Mouse (Mus musculus) embryonic facial prominence, embryonic 15.5 days (tissue): Measurements from ENCODE around the gene Pigx. TPM values are rescaled to one million over a fixed set of nuclear protein-coding genes. Genes with fewer than 3 reads are reported as not detected.

Experiments used
- ATAC-seq: fragments of 200-750 bp; cut with Nextera tagmentation; 2 replicates; pipeline ENCODE4 v1.8.0; 2017; ENCODE audit warnings: low read depth, moderate TSS enrichment; ENCODE audit not compliant: insufficient number of reproducible peaks, low FRiP score, low TSS enrichment
- H3K27ac ChIP-seq: fragments of 300-500 bp; sonication (generic); replicated peaks from 2 replicates; pipeline ENCODE4 v1.5.1; 2015; ENCODE audit warnings: mild to moderate bottlenecking, inconsistent platforms
- H3K27me3 ChIP-seq: fragments of 300-500 bp; sonication (generic); 2 replicates; pipeline ENCODE4 v1.6.1; 2015; ENCODE audit warnings: inconsistent platforms
- H3K36me3 ChIP-seq: fragments of 300-500 bp; sonication (generic); 2 replicates; pipeline ENCODE4 v1.6.1; 2015; ENCODE audit warnings: mild to moderate bottlenecking, inconsistent platforms
- H3K4me1 ChIP-seq: fragments of 300-500 bp; sonication (generic); 2 replicates; pipeline ENCODE4 v1.6.1; 2015; ENCODE audit warnings: inconsistent platforms
- H3K4me2 ChIP-seq: fragments of 300-500 bp; sonication (generic); replicated peaks from 2 replicates; pipeline ENCODE4 v1.6.1; 2015; ENCODE audit warnings: mild to moderate bottlenecking, inconsistent platforms
- H3K4me3 ChIP-seq: fragments of 300-500 bp; sonication (generic); replicated peaks from 2 replicates; pipeline ENCODE4 v1.5.1; 2015; ENCODE audit warnings: mild to moderate bottlenecking, inconsistent platforms
- H3K9ac ChIP-seq: fragments of 300-500 bp; sonication (generic); 2 replicates; pipeline ENCODE4 v1.6.1; 2015; ENCODE audit warnings: inconsistent platforms
- H3K9me3 ChIP-seq: fragments of 300-500 bp; sonication (generic); replicated peaks from 2 replicates; pipeline ENCODE4 v1.6.1; 2016; ENCODE audit warnings: inconsistent platforms
- WGBS: fragments of 180-500 bp; shearing (Covaris S2); methylation state at CpG from one replicate; pipeline ENCODE4 v1.1.7; 2015; 5-methylcytosine and 5-hydroxymethylcytosine counted together
- polyA plus RNA-seq: library from polyadenylated mRNA; unstranded; fragments of >200 nt; fragmentation: Nextera tagmentation; extraction: Ambion mirVana; gene quantifications from 2 replicates; pipeline ENCODE4 v1.2.1, GENCODE M21; 2015

Gene Pigx
- polyA plus RNA-seq, 1 experiment from 2014 or later: 87.5 TPM

DNA sequence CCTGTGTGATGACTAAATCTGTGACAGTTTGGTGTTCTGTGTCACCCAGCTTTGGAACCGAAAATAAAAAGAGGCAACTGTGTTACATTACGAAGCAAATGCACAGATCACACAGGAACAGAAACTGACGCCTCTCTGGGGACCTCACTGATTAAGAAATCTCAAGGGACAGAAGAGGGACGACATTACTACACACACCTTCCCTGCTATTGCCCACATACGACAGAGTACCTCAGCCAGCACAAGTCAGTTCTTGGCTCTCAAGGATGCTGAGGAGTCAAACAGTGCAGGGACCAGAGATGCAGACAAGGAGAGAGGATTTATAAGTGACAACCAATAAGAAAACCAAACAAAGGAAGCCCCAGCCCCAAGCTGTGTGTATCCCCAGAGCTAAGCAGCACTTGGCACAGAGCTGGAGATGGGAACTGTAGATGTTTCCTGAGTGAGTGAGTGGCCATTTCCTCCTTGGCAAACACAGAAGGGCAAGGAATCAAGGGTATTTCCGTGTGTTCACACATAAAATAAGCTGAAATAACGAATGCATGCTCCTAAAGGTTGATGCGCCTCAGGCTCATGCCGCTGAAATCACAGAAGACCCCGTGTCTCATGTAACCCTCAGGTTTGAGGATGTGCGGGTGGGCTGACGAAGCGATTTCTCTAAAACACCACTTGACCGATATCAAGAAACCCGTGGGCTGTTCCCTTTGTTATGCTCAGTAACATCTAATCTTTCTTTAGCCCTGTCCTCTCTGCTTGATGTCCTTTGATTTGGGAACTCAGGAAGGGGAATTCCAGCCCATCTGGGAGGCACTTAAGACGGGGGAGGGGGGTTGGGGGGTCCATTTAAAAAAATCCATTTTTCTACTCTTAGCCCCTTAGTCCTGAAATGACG, 25.1 kb upstream of the Pigx start:
- WGBS: 64% methylated on average over 17 of the region's 17 CpGs
- Histone ChIP-seq H3K4me2 (no peak overlapping the region), H3K4me3 (no peak overlapping the region), H3K27ac (no peak overlapping the region; the same call in 1 of the 2 replicates), H3K36me3 (no peaks in the 10 kb centered on the region), H3K9ac (no peak overlapping the region), H3K27me3 (no peaks in the 10 kb centered on the region), H3K9me3 (no peaks in the 10 kb centered on the region), H3K4me1 (no peaks in the 10 kb centered on the region)
- ATAC-seq: no peak

DNA sequence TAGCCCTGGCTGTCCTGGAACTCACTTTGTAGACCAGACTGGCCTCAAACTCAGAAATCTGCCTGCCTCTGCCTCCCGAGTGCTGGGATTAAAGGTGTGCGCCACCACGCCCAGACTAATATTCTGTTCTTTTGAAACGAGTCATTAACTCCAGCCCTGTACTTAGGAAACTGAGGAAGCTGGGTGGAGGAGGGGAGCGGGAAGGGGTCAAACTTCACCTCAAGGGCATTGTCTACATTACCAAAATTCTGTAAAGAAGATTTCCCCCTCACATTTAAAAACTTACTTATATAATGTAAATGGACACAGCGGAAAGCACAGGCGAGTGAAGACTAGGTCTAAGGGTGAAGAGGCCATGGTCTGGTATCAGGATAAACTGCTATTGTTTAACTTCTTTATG, 24.5 kb upstream of the Pigx start:
- Histone ChIP-seq H3K27ac (no peak overlapping the region), H3K4me2 (no peak overlapping the region), H3K4me1 (no peaks in the 10 kb centered on the region), H3K9me3 (no peaks in the 10 kb centered on the region), H3K36me3 (no peaks in the 10 kb centered on the region), H3K9ac (no peak overlapping the region), H3K4me3 (no peak overlapping the region), H3K27me3 (no peaks in the 10 kb centered on the region)
- no peak for ATAC-seq
- WGBS: 82% methylated on average over 7 of the region's 7 CpGs

DNA sequence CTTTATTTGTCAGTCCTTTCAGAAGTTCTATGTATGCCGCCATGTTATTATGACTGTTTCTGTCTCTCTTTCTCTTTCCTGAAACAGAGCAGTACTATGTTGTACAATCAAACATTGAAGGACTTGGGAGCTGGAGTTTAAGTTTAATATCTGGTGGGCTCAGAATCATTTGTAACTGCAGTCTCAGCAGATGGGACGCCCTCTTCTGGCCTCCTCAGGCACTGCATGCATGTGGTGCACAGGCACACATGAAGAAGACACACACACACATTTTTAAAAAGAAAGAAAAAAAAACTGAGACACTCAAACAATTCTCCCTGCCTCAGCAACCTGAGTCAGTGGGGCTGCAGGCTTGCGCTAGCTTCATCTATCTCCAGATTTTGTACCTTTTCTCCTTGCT, 20.9 kb upstream of the Pigx start:
- no peak for ATAC-seq
- H3K27me3 ChIP-seq: no peaks in the 10 kb centered on the region
- H3K4me2 ChIP-seq: no peak overlapping the region
- no peaks in the 10 kb centered on the region for H3K9me3 ChIP-seq
- no peaks in the 10 kb centered on the region for H3K36me3 ChIP-seq
- H3K27ac ChIP-seq: no peak overlapping the region
- H3K4me1 ChIP-seq: 0 out of 2 replicates have a peak, but pooled peaks cover 3% of the 10 kb centered on the region
- H3K4me3 ChIP-seq: no peak overlapping the region
- no peak overlapping the region for H3K9ac ChIP-seq
- WGBS: 73% methylated on average over 3 of the region's 3 CpGs

DNA sequence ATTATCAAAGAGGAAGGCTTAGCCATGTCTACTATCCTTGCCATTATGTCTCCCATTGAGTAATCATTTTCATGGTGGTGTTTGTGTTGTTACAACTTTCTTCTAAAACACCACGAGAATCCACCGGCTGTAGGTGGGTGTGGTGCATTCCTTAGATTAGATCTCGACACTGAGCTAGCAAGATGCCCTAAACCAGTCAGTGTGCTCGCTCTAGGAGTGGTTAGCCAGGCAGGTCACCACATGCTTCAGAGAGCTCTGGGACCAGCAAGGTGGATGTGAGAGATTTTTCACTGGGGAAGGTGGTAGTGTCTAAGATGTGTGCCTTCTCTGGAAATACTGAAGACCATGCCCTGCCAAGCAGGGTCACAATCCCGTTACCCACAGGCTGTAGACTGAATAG, 16.6 kb upstream of the Pigx start:
- Histone ChIP-seq H3K9ac (no peak overlapping the region), H3K4me1 (0 out of 2 replicates have a peak, but pooled peaks cover 3% of the 10 kb centered on the region), H3K36me3 (no peaks in the 10 kb centered on the region), H3K27ac (no peak overlapping the region), H3K27me3 (no peaks in the 10 kb centered on the region), H3K9me3 (no peaks in the 10 kb centered on the region), H3K4me3 (no peak overlapping the region), H3K4me2 (no peak overlapping the region)
- ATAC-seq: no peak; the same call in 1 of the 2 replicates
- 43% methylated on average over 5 of the region's 5 CpGs for WGBS

DNA sequence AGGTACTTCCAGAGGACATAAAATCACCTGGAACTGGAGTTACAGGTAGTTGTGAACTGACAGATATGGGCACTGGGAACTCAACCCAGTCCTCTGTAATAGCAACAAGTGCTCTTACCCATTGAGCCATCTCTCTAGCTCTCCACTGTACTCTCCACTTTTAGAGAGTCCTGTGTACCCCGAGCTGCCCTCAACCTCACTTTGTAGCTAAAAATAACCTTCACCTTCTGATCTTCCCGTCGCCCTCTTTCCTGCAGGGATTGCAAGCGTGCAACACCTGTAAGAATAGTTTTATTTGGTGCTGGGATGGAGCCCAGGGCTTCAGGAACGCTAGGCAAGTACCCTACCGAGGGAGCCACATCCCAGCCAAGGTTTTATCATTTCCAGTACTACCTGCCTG, 16.2 kb upstream of the Pigx start:
- H3K4me3 ChIP-seq: no peak overlapping the region
- WGBS: 50% methylated on average over 6 of the region's 6 CpGs
- no peak overlapping the region for H3K4me2 ChIP-seq
- H3K4me1 ChIP-seq: 0 out of 2 replicates have a peak, but pooled peaks cover 3% of the 10 kb centered on the region
- no peaks in the 10 kb centered on the region for H3K36me3 ChIP-seq
- no peak for ATAC-seq
- H3K27me3 ChIP-seq: no peaks in the 10 kb centered on the region
- H3K9ac ChIP-seq: no peak overlapping the region
- no peak overlapping the region for H3K27ac ChIP-seq
- no peaks in the 10 kb centered on the region for H3K9me3 ChIP-seq

DNA sequence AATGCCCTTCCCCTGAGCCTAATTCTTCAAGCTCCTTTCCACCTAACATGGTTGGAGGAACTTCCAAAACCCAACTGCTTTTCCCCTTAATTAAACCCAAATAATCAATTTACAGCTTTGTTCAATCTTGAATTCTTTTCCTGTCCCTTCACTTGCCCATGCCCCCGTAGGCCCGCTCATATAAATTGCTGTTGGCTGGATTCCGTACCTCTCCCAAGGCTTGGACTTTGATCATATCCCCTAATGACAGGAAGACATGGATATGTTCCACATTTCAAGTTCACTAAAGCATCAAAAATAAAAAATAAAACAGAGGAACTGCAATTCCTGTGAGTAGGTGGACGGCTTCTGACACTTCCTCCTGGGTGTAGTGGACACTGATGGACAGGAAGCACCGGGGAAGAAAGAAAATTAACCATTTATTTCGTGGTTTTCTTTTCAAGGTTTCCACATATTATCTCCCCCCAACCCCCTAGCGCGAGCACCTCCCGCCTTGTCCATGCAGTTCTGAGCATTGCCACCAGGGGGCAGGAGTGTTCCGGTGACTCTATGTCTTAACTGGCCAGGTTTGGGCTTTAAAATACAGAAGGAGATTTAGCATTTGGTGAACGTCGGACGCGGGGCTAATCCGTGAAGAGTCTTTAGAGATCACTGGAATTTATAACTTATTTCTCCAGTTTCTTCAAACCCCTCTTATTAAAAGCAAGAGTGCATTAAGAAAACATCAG, 15.6 kb upstream of the Pigx start:
- 0 out of 2 replicates have a peak overlapping the region, but pooled peaks have one; percentile 17 for H3K4me2 ChIP-seq
- 11% methylated on average over 15 of the region's 15 CpGs for WGBS

DNA sequence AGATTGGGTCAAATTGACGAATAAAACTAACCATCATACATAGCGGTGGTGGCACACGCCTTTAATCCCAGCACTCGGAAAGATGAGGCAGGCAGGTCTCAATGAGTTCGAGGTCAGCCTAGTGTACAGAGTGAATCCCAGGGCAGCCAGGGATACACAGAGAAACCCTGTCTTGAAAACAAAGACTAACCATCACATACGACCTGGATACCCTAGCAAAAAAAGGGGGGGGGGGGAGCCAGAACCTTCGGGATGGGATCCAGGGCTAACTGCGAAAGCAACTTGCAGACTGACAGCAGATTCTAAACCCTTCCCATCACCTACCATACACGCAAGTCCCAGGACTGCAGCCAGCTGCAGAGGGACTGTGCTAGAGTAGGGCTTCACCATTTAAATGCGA, 14.9 kb upstream of the Pigx start:
- ATAC-seq: no peak
- H3K27me3 ChIP-seq: no peaks in the 10 kb centered on the region
- no peak overlapping the region for H3K4me2 ChIP-seq
- 0 out of 2 replicates have a peak, but pooled peaks cover 3% of the 10 kb centered on the region for H3K4me1 ChIP-seq
- no peak overlapping the region for H3K9ac ChIP-seq
- WGBS: 83% methylated on average over 10 of the region's 10 CpGs
- no peaks in the 10 kb centered on the region for H3K9me3 ChIP-seq
- H3K27ac ChIP-seq: 0 out of 2 replicates have a peak overlapping the region, but pooled peaks have one; percentile 45
- no peak overlapping the region for H3K4me3 ChIP-seq
- 0 out of 2 replicates have a peak, but pooled peaks cover 4% of the 10 kb centered on the region for H3K36me3 ChIP-seq

More for the DNA sequence above, 15.6 kb upstream of the Pigx start:
- 0 out of 2 replicates have a peak, but pooled peaks cover 3% of the 10 kb centered on the region for H3K4me1 ChIP-seq
- H3K9me3 ChIP-seq: no peaks in the 10 kb centered on the region
- H3K27ac ChIP-seq: peak overlapping the region; percentile 45; the same call in 1 of the 2 replicates
- no peak for ATAC-seq
- no peak overlapping the region for H3K9ac ChIP-seq
- no peak overlapping the region for H3K4me3 ChIP-seq
- H3K36me3 ChIP-seq: 0 out of 2 replicates have a peak, but pooled peaks cover 4% of the 10 kb centered on the region
- H3K27me3 ChIP-seq: no peaks in the 10 kb centered on the region

DNA sequence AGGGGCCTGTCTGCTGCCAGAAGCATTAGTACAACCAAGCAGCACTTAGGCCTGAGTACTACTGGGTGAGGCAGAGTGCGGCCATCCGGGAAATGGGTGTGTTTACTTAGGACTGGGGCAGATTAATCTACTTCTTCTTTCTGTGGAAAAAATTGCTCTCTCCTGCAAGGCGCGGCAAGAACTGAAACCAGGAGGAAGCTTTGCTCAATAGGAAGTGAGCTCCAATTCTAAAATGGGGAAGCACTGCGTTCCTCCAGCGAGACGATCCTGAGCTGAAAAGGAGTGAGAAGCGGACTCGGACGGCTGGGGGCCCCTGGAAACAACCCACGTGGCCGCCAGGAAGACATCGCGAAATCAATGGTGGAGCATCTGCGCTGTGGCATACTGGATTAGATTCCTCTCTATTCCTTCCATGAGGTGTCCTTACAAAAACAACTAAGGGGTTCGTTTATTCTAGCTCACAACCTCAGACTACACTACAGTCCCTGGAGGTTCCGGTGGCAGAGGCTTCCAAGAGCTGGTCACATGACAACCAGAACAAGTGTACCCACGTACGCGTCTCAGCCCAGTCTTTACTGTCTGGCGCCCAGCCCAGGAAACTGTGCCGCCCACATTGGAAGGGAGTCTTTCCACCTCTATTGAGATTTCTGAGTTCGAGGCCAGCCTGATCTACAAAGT, 14.1 kb upstream of the Pigx start:
- 0 out of 2 replicates have a peak, but pooled peaks cover 4% of the 10 kb centered on the region for H3K36me3 ChIP-seq
- no peaks in the 10 kb centered on the region for H3K9me3 ChIP-seq
- H3K27me3 ChIP-seq: no peaks in the 10 kb centered on the region
- 0 out of 2 replicates have a peak, but pooled peaks cover 3% of the 10 kb centered on the region for H3K4me1 ChIP-seq
- ATAC-seq: no peak
- no peak overlapping the region for H3K4me3 ChIP-seq
- H3K9ac ChIP-seq: no peak overlapping the region
- no peak overlapping the region for H3K27ac ChIP-seq
- no peak overlapping the region for H3K4me2 ChIP-seq
- WGBS: 66% methylated on average over 23 of the region's 23 CpGs

DNA sequence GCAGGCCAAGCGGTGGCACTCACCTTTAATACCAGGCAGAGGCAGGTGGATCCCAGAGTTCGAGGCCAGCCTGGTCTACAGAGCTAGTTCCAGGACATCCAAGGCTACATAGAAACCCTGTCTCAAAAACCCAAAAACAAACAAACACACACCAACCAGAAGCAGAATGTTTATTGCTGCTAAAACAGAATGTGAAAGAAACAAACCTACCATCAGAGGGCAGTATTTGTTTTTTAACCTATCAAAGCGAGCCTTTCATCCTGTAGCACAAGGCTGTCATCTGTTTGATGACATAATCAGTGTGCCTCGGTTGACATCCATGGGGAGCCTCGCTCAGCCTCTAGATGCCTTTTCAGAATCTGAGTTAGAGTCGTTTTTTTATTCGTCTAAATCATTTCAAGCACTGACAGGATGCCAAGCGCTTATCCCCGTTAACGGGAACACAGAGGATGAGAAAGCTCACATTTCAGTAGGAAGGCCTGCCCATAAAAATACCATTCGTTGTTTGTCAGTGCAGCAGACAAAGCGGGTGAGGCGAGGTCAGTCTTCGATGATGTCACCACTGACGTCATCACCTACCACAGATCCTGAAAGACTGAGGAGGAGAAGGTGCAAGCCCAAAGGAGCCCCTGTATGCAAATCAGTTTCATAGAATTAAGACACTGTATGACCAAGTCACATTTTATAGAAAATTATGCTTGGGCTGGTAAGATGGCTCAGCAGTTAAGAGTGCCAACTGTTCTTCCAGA, 11.6 kb upstream of the Pigx start:
- Histone ChIP-seq H3K36me3 (peaks cover 15% of the 10 kb centered on the region), H3K4me1 (0 out of 2 replicates have a peak, but pooled peaks cover 3% of the 10 kb centered on the region), H3K4me2 (no peak overlapping the region), H3K4me3 (no peak overlapping the region), H3K27ac (no peak overlapping the region), H3K9ac (no peak overlapping the region), H3K9me3 (no peaks in the 10 kb centered on the region), H3K27me3 (no peaks in the 10 kb centered on the region)
- WGBS: 69% methylated on average over 15 of the region's 15 CpGs
- no peak for ATAC-seq

DNA sequence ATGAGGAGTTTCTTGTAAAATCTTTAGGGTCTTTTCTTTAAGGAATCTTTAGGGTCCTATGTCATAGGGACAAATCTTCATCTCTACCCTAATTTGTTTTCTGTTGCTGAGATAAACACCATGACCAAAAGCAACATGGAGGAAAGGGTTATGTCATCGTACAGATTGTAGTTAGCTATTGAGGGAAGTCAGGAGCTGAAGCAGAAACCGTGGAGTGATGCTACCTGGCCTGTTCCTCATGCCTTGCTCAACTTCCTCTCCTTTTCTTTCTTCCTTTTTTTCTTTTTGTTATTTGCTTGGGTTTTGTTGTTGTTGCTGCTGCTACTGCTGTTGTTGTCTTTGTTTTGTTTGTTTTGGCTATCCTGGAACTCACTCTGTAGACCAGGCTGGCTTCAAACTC, 9.0 kb upstream of the Pigx start:
- H3K4me1 ChIP-seq: no peaks in the 10 kb centered on the region
- peaks cover 33% of the 10 kb centered on the region for H3K36me3 ChIP-seq
- H3K4me2 ChIP-seq: no peak overlapping the region
- H3K27ac ChIP-seq: no peak overlapping the region
- ATAC-seq: no peak
- H3K27me3 ChIP-seq: no peaks in the 10 kb centered on the region
- no peak overlapping the region for H3K9ac ChIP-seq
- H3K4me3 ChIP-seq: no peak overlapping the region
- 92% methylated on average over 2 of the region's 2 CpGs for WGBS
- no peaks in the 10 kb centered on the region for H3K9me3 ChIP-seq
